Mouse (Mus musculus) 3T3-L1 (cell line): ENCODE data around the gene Ces2c.
A peak's percentile ranks its signal among the peaks of the same experiment; 100 is the strongest.
"Not testable (repeated sequence)": the region's sequence is repeated elsewhere in the genome, so short reads cannot be mapped to it uniquely, and the experiment has no call there.

Experiments
- DNase-seq: peaks from one replicate; pipeline ENCODE4 v3.0.0-alpha.2; 2015; ENCODE audit warnings: low read depth, low spot score

The Ces2c gene

DNA sequence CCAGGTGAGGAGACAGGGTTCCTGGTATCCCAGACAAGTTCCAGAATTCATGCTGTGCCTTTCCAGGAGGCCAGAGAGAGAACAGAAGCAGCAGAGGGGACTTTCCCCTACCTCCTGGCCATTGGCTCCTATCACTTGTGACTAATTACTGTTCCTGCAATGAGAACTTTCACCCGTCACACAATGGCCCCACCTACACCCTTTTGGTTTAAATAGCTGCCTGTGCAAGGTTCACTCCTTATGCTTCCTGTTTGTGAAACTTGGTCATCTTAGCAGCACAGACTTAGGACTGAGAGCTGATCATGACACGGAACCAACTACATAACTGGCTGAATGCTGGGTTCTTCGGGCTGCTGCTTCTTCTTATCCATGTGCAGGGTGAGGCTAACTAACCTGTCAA, at the start of gene Ces2c:
Gene Ces2c, plus strand, starts transcription at position 238 of the 400 bp plus-strand sequence.
- no peak for DNase-seq

DNA sequence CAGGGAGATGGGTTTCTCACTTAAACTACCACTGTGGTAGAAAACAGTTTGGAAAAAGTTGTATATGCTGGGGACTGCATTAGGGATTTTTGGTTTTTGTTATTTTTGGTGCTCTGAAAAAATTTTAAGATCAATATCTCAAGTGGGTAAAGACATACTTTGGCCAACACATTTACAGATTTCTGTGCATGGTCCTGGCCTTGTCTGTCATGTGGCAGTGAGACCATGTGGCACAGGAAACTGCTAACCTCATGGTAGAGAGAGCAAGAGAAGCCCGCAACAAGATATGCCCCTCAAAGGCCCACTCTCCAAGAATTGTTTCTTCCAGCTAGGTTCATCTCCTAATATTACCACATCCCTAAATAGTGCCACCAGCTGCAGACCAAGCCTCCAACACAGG, 47.5 kb upstream of the Ces2c start:
- no peak for DNase-seq

DNA sequence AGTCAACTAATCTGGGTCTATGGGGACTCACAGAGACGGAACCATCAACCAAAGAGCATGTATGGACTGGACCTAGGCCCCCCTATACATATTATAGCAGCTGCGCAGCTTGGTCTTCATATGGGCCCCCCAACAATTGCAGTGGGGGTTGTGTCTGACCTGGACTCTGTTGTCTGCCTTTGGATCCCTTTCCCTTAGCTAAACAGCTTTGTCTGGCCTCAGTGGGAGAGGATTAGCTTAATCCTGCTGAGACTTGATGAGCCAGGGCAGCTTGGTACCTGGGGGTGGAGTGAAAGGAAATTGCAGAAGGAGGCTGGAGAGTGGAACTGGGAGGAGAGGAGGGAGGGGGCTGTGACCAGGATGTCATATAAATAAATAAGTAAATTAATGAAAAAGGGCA, 40.7 kb upstream of the Ces2c start:
- DNase-seq: no peak

DNA sequence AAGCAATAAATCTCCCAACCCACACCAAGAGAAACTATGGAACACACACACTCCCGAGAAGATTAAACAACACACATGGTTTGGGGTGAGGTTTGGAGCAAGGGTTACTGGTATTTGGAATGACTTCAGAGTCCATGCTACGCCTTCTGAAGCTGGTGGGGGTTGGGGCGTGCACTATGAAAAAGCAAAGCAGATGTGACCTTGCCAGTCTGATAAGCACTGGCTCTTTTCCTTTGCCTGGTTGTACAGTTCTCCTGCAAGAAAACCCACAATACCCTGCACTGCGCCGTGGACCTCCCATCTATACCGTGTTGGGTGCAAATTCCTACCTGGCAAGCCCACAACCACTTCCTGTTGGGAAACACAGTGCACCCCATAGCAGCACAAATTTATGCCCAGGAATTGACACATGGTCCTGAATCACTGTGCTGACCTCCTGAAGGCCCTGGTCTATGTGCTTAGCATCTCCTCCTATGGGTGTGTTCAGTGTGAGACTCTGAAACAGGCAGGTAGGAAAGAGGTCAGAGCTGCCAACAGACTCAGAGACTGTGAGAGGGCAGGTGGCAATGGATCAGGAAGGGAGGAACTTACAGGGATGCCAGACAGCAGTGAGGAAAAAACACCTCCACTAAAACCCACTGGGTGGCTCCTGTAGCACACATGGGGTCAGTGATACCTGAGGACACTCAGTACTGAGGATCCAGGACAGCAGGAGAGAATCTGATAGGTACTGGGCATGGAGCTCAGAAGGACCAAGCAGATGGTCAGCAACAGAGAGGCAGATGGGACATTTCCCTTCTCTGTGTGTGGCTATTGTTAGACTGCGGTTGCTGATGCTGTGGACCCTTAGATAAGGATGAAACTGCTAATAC, 38.1 kb upstream of the Ces2c start:
- DNase-seq: no peak

DNA sequence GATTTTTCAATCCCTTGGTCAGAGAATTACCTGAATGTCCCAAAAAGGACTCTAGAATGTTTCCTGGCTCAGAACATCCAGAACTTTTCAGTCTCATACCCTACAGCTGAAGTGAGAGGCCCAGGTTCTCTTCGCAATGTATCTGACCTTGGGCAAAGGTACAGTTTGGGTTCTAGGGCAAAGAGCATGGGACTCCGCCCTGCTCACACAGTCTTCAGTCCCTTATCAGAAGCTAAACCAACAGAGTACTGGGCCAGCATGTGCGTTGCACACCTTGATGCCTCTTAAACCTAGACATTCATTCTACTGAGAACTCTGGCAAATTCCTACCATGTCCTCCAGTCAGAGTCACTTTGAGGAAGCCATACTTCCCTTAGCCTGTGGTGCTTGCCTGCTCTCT, 37.4 kb upstream of the Ces2c start:
- DNase-seq: no peak

DNA sequence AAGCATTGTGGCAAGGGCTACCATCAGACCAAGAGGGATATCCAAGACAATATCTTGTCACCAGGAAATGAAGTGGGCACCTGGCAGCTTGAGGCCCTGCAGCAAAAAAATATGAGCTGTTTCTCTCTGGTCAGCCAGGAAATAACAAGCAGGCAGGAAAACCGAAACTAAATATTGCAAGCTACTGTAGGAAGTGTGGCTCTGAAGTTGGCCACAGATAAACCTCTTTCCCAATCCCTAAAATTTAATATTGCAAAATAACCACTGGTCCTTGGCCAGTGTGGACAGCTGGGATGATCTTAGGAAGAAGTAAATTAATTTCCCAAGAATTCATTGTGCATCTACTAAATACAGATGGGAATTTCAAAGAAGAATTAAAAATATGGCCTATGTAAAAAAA, 20.0 kb upstream of the Ces2c start:
- peak; percentile 18 for DNase-seq

DNA sequence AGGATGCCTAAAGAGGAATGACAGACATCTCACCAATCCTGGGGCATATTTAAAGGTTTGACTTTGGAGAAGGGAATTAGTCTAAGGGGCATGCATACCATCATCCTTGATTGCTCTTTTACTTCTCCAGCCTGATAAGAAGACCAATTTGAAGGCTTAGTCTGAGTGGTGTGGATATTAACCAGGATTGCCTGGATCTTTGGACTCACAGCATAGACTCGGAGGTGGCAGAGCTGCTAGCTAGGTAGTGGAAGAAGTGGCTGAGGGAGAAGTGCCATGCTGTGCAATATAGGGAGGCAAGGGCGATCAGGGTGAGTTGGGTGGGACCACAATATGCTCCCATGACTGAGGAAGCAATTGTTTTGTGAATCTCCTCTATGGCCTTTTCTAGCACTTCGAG, 18.6 kb upstream of the Ces2c start:
- DNase-seq: no peak

DNA sequence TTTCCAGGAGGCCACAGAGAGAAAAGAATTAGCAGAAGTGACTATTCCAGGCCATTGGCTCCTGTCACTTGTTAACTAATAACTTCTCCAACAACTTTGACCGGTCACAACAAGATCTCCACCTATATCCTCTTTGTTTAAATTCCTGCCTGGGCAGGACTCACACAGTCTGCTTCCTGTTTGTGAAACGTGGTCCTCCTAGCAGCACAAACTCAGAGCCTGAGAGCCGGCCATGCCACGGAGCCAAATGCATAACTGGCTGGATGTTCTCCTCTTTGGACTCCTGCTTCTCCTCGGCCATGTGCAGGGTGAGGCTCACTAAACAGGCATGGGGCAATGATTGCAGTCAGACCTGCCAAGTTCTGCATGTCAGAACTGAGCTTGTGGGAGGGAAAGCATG, 15.4 kb upstream of the Ces2c start, which contains the start of gene Ces2b:
Gene Ces2b, plus strand, starts transcription at position 133 of the 400 bp plus-strand sequence.
- no peak for DNase-seq

DNA sequence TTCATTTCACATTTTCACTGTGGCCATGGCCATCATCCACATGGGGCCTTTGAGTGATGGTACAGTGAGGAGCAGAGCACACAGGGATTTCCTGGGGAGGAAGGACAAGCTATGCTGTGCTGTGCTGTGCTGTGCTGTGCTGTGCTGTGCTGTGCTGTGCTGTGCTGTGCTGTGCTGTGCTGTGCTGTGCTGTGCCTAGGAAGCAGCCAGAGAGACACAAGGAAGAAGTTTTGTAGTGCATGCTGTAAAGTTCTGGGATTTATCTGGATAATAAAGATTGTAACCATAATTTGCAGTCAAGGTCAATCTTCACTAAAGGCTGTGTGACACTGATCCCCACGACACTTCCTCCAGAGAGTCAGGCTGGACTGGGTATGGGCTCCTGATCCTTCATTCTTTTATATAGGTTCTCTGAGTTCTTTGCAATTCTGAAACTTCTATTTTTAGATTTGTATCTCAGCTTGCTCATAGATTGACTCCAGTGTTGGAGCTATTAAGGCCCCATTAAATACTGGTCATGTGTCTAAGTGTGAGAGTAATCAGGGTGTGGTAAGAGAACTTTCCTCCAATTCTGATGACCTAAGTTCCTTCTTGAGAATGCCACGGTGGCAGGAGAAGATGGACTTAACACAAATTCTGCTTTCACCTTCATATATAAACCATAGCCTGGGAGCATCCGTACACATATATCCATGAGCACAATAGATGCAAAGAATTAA, 5.3 kb upstream of the Ces2c start:
- no peak for DNase-seq

DNA sequence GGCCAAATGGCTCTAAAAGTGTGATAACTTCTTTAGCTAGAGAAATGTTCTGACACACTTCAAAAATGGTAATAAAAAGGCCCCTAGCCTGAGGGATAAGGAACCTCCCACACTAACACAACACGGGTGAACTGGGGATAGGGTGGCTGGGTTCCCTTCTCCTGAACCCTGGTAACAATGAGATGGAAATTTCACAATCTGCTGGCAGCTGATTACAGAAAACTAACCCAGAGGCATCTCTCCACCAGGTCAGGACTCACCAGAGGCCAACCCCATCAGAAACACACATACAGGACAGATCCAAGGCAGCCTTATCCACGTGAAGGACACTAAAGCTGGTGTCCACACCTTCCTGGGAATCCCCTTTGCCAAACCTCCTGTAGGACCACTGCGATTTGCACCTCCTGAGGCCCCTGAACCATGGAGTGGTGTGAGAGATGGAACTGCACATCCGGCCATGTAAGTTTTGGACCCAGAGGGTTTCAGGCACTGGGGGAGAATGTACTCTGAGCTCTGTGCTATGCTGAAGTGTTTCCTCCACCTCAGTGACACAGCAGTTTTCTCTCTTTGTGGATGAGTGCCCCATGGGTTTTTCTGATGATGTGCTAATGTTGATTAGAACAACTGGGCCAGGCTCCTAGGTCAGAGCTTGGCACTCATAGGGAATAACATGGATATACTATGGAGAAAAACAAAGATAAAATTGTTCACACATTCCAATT, 1.0 kb downstream of the Ces2c start:
- DNase-seq: no peak

DNA sequence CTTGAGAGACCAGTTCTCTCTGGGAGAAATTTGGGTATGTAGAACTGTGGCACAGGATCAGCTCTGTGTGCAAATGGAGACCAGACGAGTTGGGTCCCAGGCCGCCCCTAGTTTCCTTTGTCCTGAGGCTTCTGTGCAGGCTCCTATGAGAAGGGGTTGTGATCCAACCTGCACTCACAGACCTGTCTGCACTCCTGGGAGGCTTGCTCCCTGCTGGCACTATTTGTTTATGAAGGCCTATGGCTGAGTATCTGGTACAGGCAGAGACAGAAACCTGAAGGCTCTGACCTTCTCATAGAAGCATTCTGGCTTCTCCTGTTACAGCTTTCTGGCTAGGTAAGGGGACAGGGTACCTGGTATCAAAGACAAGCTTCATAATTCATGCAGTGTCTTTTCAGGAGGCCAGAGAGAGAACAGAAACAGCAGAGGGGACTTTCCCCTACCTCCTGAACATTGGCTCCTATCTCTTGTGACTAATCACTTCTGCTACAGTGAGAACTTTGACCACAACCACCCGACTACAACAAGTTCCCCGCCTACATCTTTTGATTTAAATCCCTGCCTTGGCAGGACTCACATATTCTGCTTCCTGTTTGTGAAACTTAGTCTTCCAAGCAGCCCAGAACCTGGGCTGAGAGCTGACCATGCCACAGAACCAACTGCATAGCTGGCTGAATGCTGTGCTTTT, 20.1 kb downstream of the Ces2c start:
- not testable (repeated sequence) for DNase-seq

DNA sequence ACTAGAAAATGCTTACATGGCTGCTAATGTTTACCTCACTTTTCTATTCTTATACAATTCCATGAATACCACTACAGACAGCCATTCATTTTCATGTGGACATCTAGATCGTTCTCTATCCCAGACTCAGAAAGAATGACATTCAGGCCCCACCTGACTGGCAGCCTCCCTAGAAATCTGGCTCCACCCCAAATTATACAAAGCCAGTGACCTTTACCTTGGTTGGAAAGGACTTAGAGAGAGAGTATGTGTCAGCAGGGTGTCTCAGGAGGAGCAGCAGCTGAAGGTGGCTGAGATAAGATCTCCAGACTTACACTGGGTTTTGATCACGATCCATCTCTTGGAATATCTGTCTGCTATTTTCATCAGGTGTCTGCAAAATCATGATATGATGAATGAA, 22.0 kb downstream of the Ces2c start:
- DNase-seq: not testable (repeated sequence)

DNA sequence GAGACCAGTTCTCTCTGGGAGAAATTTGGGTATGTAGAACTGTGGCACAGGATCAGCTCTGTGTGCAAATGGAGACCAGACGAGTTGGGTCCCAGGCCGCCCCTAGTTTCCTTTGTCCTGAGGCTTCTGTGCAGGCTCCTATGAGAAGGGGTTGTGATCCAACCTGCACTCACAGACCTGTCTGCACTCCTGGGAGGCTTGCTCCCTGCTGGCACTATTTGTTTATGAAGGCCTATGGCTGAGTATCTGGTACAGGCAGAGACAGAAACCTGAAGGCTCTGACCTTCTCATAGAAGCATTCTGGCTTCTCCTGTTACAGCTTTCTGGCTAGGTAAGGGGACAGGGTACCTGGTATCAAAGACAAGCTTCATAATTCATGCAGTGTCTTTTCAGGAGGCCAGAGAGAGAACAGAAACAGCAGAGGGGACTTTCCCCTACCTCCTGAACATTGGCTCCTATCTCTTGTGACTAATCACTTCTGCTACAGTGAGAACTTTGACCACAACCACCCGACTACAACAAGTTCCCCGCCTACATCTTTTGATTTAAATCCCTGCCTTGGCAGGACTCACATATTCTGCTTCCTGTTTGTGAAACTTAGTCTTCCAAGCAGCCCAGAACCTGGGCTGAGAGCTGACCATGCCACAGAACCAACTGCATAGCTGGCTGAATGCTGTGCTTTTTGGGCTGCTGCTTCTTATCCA, 39.5 kb downstream of the Ces2c start:
- DNase-seq: not testable (repeated sequence)

DNA sequence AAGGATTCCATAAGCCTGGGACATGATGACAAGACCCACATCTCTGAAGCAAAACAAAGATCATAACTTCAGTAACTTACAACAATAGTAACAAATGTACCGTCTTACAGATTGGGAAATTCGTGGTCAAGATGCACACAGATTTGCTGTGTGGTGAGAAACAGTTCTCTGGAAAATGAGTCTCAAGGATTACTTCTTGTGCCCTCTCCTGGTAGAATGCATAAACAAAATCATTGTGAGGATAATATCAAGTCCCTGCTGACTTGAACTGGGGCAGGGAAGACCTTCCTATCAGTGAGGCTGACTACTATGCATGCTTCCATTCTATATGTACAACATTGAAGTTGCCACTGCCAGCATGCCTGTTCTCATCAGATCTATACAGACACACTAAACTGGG, 54.9 kb downstream of the Ces2c start:
- DNase-seq: peak; percentile 27
